Mouse (Mus musculus) 3T3-L1 (cell line): Measurements from ENCODE around the gene Nkd1.

Source experiments
- DNase-seq: peaks from one replicate; pipeline ENCODE4 v3.0.0-alpha.2; 2015; ENCODE audit warnings: low read depth, low spot score

The Nkd1 gene

DNA sequence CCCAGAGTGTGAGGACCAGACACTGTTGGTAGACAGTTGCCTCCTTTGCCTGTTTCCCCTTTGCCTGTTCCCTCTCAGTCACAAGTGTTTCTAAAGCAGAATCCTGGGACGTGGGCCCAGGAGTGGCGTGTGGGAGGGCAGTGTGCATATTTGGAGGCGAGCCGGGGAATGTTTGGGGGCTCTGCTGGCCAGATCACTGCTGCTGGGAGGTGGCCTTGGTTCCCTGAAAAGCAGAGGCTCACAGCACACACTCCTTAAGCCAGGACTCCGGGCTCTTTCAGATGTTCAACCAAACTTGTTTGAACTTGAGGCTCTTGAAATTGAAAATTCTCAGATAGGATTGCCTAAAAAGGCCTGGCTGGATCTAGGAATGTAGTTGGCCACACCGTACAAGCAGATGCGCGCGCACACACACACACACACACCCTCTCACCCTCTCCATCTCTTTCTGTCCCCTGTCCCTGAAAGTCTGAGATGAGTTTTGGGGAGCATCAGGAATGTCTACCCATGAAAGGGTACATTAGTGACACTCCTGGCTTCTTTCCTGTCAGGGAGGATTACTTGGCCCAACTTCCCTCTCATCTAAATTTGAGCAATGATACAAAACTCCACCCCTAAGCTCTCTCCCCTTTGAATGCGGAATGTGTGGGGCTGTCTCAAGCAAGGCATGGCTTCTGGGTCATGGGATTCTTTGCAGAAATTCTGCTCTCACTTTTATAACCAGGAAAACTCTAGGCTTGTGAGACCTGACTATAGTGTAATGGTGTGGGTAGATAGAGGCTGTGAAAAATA, 55.4 kb downstream of the Nkd1 start:
- DNase-seq, result no peak

DNA sequence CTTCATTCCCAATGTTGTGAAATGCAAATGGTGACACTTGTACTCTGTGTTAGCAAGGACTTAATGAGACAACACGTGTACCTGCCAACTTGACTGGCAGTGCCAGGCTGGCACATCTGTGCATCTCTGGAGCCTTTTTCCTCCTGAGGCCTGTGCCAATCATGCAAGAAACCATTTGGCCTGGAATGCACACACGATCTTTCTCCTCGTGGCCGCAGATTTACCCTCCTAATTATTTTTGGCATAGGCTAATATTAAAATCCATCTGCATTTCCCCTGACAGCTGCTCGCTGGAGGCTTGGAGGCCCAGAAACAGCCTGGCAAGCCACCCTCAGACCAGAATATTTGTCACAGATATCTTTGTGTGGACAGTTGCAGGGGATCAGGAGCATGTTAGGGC, 56.5 kb downstream of the Nkd1 start:
- no peak for DNase-seq

DNA sequence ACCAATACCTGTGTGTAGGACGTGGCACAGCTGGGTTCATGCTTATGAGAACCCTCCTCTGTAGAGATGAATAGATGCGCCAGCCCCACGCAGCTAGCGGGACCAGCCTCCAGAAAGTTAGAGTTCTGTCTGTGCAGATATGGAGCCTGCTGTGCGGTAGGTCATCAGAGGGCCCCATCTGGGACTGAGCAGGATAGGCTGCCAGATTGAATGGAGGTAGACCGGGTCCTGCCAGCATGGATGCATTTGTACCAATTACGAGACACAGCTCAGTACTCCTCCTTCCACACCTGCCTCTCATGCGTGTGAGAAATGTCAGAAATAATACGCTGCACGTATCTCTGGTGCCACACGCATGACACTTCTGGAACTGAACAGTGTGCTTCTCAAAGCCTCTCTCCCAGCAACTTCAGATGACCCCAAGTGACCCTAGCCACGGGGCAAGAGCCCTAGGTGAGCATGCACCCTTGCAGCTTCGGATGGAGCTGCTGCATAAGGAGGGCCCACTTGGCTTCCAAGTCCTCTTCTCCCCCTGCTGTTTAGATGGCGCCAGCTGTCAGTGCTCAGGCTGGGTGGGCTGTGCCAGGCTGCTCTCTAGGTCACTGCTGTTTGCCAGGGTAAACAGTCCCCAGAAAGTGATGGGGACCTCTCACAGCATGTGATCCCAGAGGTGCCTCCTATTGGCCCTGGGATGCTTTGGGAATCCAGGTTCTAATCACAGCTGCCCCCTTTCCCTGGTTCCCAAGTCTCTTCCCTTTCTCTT, 57.4 kb downstream of the Nkd1 start:
- DNase-seq, result no peak

DNA sequence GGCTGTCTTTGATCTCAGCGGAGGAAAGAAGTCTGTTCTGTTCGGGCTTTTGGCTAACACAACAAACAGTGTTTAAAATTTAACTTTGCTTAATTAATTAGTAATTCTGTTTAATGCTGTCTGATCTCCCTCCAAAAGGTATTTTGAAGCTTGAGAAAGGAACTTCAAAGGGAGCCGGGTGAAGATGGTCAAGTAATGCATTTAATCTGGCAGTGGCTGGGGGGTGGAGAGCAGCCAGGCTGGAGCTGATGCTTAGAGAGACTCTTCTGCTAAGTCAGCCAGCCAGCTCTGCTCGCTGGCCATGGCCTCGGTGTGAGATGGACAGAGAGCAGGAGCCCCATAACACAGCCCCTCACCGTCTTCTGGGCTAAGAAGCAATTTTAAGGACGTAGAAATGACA, 58.1 kb downstream of the Nkd1 start:
- DNase-seq, result no peak

DNA sequence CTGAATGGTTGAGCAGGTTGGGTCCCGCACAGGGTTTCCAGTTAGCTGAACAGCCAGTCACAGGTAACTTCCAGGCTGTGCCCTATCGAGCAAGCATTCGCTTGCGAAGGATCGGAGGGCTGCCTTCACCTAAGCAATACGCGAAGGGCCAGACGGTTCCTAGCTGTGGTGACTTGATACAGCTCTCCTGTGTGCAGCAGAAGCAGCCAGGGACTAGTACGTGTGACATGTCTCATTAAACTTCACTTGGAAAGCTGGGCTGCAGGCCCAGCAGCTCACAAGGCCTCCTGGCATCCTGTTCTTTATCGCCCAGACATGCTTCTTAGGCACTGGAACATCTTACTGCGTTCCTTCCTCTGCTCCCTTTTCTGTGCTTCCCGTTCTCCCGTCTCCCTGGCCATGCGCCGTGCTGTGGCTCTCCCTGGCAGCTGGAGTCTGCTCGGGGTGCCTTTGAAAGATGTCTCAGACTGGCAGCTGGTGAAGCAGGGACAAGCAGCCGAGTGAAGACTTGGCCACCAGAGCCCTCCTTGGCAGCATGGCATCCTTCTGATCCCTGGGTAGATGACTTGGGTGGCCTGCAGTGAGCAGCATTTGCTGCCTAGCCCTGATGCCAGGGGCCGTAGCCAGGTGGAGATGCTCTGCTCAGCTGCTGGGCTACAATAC, 58.6 kb downstream of the Nkd1 start:
- DNase-seq, result no peak

DNA sequence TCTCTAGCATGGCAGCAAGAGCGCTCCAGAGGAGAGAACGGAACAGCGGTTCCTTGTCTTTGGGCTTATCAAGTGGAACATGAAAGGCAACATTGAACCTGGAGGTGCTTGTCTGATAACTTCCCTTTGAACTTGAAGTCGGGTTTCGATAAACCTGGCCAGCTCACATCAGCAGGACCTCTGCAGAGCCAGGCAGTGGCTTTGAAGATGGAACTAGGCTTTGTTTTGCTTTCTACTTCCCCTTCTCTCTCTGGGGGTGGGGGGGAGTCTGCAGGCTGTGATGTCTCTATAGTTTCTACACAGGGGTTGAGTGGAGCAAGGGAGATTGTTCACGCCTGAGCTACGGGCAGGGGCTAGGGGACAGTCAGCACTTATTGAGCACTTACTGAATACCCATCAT, 59.6 kb downstream of the Nkd1 start:
- no peak for DNase-seq

DNA sequence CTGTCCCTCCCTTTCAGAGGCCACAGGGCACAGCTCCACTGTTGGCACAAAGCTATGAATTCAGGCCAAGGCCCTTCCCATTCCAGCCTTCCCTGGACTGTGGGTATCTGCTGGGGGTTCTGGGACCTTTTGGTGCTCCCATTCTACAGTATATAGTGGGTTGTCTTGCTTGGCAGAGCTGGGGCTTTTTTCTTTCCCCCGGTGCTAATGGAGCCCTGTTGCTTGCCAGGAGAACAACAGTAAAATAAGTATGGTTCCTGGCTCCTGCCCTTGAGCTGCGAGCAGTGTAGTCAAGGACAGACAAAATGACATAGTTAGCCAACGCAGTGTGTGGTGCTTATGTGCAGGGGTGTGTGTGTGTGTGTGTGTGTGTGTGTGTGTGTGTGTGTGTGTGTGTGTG, 62.7 kb downstream of the Nkd1 start:
- DNase-seq, result no peak

DNA sequence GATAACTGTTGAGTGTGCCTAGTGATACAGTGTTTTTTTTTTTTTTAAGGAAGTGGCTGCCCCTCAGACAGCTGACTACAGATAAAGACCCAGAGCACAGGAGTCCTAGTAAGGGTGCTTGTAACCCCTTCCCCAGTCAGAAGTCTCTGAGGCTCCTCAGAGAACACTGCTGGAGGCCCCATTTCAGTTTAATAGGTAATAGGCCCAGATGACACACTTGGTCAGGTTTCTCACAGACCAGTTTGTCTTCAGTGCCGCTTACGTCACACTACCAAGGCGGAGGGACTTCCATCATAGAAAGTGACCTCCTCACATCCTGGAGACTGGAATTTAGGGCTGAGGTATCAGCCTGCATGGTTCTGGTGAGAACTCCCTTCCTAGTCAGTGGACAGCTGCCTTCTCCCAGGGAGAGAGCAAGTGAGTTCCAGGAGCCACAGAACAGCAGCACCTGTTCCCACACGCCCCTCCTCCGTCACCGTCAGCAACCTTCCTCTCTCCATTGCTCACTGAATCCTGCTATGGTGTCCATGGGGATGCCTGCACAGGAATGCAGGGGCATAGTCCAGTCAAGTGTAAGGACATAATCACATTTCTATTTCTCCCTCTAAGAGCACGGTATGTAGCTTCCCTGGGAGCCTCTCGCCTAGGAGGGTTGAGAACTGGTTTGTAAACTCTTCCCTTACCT, 67.2 kb downstream of the Nkd1 start:
- no peak for DNase-seq

DNA sequence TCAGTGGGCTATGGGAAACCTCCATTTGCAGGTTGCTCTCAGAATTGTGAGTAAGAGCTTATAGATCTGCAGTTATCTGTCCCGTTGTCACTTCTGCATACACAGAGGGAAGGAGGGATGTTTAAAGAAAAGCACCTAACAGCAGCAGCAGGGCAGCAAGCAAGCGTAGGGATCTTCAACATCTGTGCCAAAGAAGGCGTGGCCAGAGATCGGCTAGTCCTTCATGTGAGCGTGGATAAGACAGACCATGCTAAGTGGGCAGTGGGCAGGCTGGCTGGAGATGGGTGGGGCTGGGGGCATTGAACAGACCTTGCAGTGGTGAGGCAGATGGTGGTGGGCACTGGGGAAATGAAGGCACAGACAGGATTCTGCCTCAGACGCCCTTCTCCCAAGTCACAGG, 69.1 kb downstream of the Nkd1 start:
- no peak for DNase-seq

DNA sequence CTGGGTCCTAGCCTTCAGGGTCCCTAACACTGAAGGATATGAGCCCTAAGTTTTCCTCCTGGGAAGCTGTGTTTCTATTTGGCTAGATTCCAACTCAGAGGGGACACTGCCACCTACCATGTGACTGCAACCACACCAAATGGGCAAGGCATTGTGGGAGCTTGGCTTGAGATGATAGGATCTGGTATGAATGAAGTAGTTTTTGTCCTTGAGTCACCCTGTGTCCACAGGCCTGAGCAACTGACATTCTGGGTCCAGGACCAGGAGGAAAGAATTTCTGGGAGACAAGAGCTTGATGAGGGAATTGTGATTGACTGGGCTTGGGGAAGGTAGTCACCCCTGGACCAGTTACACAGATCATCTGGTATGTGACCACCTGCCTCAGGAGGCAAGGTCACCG, 72.8 kb downstream of the Nkd1 start:
- DNase-seq, result no peak

DNA sequence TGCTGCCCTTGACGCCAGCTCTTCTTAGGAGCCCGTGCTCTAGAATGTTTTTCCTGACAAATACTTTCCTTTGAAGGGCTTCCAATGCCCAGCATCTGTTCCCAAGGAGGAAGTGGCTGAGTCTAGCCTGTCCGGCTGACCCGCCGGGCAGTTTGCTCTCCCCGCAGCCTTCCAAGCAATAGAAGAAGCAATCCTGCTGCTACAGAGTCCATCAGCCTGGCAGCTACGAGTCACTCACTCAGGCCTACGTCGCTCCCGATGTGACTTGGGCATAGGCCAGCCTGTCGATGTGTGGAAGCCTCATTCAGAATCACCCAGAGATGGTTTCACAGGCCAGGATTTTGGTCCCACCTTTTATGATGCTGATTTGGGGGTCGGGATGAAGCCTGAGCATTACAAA, 74.9 kb downstream of the Nkd1 start:
- no peak for DNase-seq

DNA sequence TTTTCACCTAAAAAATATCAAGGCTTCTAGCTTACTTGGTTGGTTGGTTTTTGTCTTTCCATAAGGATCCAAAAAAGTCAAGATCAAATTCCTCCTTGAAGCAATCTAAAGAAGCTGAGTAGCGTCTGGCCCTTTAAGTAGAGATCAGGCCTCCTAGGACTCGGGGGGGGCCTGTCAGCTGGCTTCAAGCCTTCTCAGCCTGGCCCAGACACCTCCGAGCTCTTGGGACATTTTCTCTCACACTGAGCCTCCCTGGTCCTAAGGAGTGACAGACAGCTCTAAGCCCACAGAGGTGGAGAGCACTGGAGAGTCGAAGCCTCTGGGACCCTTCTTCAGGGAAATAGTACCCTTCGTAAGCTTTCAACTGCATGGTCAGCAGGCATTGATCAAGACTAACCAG, 77.4 kb downstream of the Nkd1 start:
- DNase-seq, result no peak

DNA sequence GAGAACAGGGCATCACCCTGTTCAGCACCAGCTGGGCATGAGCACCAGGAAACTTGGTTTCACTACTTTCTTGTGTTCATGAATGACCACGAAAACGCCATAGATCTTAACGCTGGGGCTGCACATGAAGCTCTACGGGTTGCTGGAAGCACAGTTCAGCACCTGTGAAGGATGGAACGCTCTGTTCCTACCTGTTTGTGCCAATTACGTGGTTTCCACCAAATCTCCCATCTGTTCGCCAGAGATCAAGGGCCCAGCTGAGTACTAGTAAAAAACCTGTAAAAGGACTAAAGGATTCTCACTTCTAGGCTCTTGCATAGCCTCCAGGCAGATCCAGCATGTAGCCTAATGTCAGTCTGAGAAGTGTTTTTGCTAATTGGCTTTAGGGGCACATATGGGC, 78.3 kb downstream of the Nkd1 start:
- no peak for DNase-seq

DNA sequence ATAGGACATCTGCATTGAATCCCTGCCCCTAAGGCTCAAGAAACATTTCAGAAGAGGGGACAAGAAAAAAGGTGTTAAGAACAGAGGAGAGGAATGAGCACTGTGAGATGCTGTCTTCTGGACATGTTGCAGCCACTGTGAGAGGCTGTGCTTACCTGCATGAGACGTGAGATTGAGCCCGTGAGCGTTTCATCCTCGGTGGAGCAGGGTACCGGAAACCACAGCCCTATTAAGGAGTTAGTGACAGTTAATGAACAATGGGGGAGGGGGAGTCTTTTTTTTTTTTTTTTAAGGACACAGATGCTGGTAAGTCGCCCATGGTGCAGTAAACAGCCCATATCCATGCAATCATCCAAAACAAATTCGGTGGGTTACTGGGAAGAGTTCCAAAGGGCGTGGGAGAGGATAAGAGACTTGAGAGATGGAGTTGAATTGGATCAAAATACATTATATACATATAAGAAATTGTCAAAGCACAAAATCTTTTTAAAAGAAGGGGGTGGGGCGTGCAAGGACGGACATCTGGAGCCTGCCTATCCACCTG, 82.4 kb downstream of the Nkd1 start:
- DNase-seq, result no peak

DNA sequence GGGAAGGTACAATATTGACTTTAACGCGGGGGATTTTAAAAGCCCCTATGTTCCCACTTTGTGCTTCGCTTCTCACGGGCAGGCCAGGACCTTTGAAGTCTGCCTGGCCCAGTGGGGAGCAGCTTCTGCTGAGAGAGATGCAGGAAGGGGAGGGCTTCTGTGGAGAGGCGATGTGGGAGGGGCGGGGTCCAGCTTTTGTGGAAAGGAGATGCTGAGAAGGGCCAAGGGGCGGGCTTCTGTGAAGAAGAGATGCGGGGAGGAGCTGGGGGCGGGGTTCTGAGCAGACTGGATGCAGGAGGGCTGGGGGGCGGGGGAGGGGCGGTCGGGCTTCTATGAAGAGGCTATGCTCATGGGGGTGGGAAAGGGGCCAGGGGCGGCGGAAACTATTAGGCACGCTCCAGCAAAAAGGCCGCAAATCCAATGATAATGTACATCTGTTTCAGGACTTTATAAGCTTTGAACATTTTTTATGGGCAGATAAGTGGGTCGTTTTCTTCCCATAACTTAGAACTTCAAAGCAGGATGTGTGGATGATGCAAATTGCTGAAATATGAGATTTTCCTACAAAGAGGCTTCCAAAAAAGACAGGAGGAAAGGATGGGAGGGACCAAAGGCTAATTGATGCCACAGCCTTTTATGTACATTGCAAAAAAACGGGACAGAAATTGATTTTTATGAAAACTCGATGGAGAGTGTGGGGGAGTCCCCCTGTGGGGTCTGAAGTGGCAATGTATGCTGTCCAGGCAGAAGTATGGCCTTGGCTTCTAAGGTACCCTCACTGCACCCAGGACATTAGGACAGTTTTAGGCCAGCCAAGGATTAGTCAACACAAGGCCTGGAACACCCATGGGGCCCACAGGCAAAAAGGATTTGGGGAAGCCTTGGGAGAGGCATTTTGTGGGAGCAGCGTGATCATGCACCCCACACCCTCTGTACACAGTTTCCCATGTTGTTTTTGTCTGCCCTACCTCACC, 83.2 kb downstream of the Nkd1 start:
- DNase-seq, result peak; percentile 39

DNA sequence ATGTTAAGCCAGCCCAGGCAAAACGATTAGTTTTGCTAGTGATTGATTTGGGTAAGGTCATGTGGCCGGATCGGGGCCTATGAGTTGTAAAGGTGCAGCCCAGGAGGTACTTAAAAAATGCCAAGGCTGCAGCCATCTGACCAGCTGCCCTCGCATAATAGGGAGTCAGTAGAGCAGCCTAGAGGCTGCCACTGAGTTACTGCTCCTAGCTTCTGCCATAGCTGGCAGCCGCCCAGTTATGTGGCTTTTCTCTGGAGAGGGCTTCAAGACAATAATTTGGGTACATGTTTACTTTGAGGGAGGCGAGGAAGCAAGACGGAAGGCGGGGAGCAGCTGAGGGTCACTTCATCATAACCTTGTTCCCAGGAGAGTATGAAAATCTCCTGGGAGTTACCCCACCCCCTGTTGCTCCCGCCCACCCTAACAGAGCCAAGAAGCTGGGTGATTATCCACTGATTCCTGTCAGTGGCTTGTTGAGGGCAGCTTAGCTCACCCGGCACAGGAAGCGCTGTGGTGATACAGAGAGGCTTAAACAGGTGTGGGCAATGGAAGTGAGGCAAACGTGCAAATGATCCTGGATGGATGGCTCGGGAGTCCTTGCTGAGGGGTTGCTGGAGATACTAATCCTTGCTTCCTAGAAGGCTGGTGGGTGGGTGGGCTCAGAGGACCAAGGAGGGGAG, 84.3 kb downstream of the Nkd1 start:
- no peak for DNase-seq

DNA sequence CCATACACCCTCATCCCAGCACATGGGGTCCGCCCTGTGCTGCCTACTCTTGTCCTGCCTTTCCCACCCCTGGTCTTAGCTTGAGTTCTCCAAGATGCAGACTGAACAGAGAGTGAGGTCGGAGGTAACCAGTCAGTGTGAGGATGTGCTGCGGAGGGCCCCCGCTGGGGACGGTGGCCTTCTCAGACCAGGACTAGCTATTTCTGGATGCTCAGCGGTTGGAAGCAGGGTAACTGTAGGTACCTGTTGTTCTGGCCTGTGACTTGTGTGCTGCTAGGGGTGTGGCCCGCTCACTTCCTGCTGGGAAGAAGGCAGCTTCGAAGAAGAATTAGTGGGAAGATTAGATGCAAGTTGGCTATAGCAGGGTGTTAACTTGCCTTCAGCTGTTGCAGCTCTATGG, 87.9 kb downstream of the Nkd1 start:
- no peak for DNase-seq

DNA sequence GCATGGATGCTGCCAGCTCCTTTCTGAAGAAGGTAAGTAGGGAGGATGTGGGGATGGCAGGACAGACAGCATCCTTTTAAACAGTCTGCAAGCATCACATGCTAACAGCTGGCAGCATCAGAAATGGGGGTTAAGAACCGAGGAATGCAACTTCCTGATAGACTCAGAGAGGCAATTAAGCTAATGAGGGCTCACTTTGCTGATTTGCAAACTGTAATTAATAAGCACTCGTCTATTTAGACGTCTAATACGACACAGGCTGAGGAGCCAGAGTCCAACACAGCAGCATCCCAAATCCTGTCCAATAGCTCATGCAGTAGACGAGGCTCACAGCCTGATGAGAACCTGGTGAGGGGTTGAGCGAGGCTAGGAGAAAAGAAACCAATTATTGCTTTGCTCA, 89.1 kb downstream of the Nkd1 start:
- DNase-seq, result no peak

DNA sequence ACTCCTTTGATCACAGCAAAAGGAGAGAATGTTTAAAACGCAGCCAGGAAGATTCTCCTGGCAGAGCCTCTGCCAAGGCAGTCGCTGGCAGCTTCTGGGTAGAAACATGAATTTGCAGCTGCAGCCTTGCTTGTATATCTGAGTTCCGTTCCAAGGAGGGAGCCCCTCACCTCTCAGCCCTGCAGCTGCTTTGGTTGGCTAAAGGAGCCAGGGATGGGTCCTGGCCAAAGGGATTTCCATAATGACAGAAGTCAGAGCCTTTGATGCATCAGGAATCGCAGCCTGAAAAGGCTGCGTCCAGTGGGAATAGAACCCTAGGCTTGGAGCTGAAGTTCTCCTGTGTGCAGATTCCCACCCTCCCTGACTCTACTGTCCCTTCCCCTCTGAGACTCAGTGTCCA, 93.8 kb downstream of the Nkd1 start:
- DNase-seq, result no peak

DNA sequence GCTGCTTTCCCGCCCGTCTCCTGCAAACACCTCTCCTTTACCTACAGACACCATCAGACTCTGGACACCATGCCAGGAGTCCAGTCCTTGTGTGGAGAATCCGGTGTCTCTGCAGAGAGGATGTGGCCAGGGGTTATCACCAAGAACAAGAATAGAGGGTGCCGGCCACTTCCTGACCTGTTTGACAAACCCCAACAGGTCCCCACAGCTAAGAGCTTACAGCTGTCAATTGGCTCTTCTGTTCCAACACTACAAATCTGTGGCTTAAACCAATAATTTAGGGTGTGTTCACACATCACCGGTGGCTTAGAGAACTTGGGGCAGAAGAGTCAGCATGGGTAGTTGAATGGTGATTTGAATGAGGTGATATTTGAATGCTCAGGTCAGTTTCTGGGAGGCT, 97.5 kb downstream of the Nkd1 start:
- no peak for DNase-seq
